Mouse (Mus musculus): ENCODE data around the gene Enc1. TPM values are rescaled to one million over a fixed set of nuclear protein-coding genes. Genes with fewer than 3 reads are reported as not detected.

Gene Enc1
- total and polyA plus RNA-seq, 3 experiments, result 3.7 to 7.0 (median 6.4) TPM

DNA sequence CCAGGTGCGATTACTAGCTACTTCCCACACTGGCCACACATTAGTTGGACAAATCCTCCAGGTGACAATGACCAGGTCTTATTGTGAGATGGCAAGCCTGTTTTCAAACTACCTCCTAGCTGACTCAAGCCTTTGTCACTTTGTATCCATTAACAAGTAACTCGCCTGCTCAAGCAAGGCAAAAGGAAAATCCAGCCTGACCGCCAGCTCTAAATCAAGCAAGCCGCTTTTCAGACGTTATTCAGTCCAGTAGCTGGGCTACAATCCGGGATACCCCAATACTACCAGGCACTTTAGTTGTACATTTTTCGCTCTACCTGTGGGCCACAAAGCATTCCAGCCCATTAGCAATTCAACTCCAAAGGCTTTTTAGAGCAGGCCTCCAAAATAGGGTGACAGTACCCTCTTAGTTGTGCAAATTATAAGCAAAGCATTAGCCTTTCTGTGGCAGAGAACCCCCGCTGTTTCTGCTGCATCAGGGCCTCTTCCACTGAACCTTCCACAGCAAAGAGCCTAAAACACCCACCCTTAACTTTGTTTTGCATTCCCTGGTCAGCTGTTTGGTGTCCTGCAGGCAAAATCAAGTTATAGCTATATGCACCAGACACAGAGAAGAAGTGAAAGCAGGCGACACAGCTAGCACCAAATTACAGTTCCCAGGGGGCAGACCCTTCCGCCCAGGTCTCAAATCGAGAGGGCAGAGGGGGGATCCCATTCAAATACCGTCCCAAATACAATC, 44.5 kb upstream of the Enc1 start:
- TF ChIP-seq JUN (IDR thresholded peaks at IDR 0.05; ENCODE audit: insufficient read depth, low read depth, low read length) (no peak), SMC3 (IDR thresholded peaks at IDR 0.05; ENCODE audit: low read depth, low read length) (no peak), ETS1 (conservative IDR thresholded peaks at IDR 0.05; ENCODE audit: low read depth, low read length) (peak; percentile 82), MAX (IDR thresholded peaks at IDR 0.05; ENCODE audit: low read length) (no peak), ZMIZ1 (IDR thresholded peaks at IDR 0.05; ENCODE audit: low read depth, low read length) (no peak), RAD21 (IDR thresholded peaks at IDR 0.05; ENCODE audit: low read depth, low read length) (no peak), CTCF (conservative IDR thresholded peaks at IDR 0.05 in 1 of 2, IDR thresholded peaks at IDR 0.05 in 1 of 2; ENCODE audit: low read depth in 2 of 2, low read length in 2 of 2) (no peak), SIN3A (IDR thresholded peaks at IDR 0.05; ENCODE audit: low read length) (peak; percentile 34; the same call in 1 of the 2 replicates), TCF12 (IDR thresholded peaks at IDR 0.05; ENCODE audit: low read depth, low read length) (peak; percentile 60; the same call in 1 of the 2 replicates), MAFK (IDR thresholded peaks at IDR 0.05; ENCODE audit: insufficient replicate concordance, low read length) (no peak), POLR2AphosphoS2 (IDR thresholded peaks at IDR 0.05; ENCODE audit: low read depth, low read length) (no peak), MEF2A (IDR thresholded peaks at IDR 0.05; ENCODE audit: borderline replicate concordance, low read depth, low read length) (peak; percentile 67; the same call in 1 of the 2 replicates), USF1 (IDR thresholded peaks at IDR 0.05; ENCODE audit: low read depth, low read length) (no peak), CHD2 (IDR thresholded peaks at IDR 0.05; ENCODE audit: low read length) (no peak), BHLHE40 (IDR thresholded peaks at IDR 0.05; ENCODE audit: low read depth, low read length) (peak; percentile 68), MAZ (IDR thresholded peaks at IDR 0.05; ENCODE audit: low read depth, low read length) (no peak), EP300 (IDR thresholded peaks at IDR 0.05; ENCODE audit: low read length) (peak; percentile 75), GABPA (IDR thresholded peaks at IDR 0.05; ENCODE audit: insufficient replicate concordance, low read depth, low read length) (no peak), JUND (conservative IDR thresholded peaks at IDR 0.05; ENCODE audit: low read depth, low read length) (no peak), IRF4 (IDR thresholded peaks at IDR 0.05; ENCODE audit: low read depth, low read length) (peak; percentile 96)
- no peak overlapping the region for H3K9ac ChIP-seq (ENCODE audit: insufficient read depth, low read depth)
- in situ Hi-C loops (cut with MboI; ENCODE audit: low pct_ligation_motif_present, low pct_unique_long_range_greater_than_20kb, low sequenced_read_pairs) (no loop called here), dilution Hi-C loops (cut with MboI; ENCODE audit: extremely low pct_ligation_motif_present, extremely low pct_unique_long_range_greater_than_20kb, low sequenced_read_pairs) (no loop called here)
- DNase-seq (ENCODE audit: extremely low read depth), result peak; percentile 87
- peak overlapping the region; percentile 82 for H3K4me2 ChIP-seq (ENCODE audit: insufficient read depth, low read depth, poor library complexity, severe bottlenecking)
- H3K36me3 ChIP-seq (replicated peaks in 1 of 2; ENCODE audit: control insufficient read depth in 1 of 2, insufficient read depth in 1 of 2, low read length in 1 of 2), result peaks cover 2 to 21% of the 10 kb centered on the region in 2 experiments
- peak overlapping the region; percentile 27 to 80 (median 69) for H3K4me3 ChIP-seq (replicated peaks in 1 of 3; ENCODE audit: low read depth in 2 of 3, low read length in 2 of 3, poor library complexity in 1 of 3)
- no peaks in the 10 kb centered on the region for H3K79me2 ChIP-seq (replicated peaks; ENCODE audit: control insufficient read depth, extremely low read depth, insufficient read depth, poor library complexity, severe bottlenecking)
- no peaks in the 10 kb centered on the region for H3K27me3 ChIP-seq (replicated peaks)
- no peaks in the 10 kb centered on the region for H3K9me3 ChIP-seq (replicated peaks; ENCODE audit: low read length)
- H3K4me1 ChIP-seq (ENCODE audit: control insufficient read depth in 1 of 2, insufficient read depth in 2 of 2), result peaks cover 7 to 25% of the 10 kb centered on the region in 2 experiments; a peak in 3 of 4 replicates
- no peak overlapping the region for H3K27ac ChIP-seq (ENCODE audit: insufficient read depth, low read depth)

DNA sequence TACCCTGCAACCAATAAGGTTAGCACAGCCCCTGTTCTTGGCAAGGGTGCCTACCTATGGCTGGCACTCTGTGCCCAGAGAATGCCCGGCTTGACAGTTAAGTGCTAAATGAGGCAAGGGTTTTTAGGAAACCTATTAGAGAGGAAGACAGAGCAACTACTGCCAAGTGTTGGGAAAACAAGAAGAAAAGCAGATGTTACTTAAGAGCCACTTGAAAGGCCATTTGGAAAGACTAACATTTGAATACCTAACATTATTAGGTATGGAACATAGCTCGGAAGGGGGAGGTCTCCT, 44.0 kb upstream of the Enc1 start:
- H3K4me2 ChIP-seq (ENCODE audit: insufficient read depth, low read depth, poor library complexity, severe bottlenecking), result peak overlapping the region; percentile 82
- no peak overlapping the region for H3K27ac ChIP-seq (ENCODE audit: insufficient read depth, low read depth)
- H3K27me3 ChIP-seq (replicated peaks), result no peaks in the 10 kb centered on the region
- peaks cover 7 to 25% of the 10 kb centered on the region in 2 experiments; a peak in 3 of 4 replicates for H3K4me1 ChIP-seq (ENCODE audit: control insufficient read depth in 1 of 2, insufficient read depth in 2 of 2)
- H3K79me2 ChIP-seq (replicated peaks; ENCODE audit: control insufficient read depth, extremely low read depth, insufficient read depth, poor library complexity, severe bottlenecking), result no peaks in the 10 kb centered on the region
- H3K9ac ChIP-seq (ENCODE audit: insufficient read depth, low read depth), result no peak overlapping the region; the same call in 1 of the 2 replicates
- dilution Hi-C loops (cut with MboI; ENCODE audit: extremely low pct_ligation_motif_present, extremely low pct_unique_long_range_greater_than_20kb, low sequenced_read_pairs) (no loop called here), in situ Hi-C loops (cut with MboI; ENCODE audit: low pct_ligation_motif_present, low pct_unique_long_range_greater_than_20kb, low sequenced_read_pairs) (no loop called here)
- no peaks in the 10 kb centered on the region for H3K9me3 ChIP-seq (replicated peaks; ENCODE audit: low read length)
- no peak for DNase-seq (ENCODE audit: extremely low read depth)
- H3K36me3 ChIP-seq (replicated peaks in 1 of 2; ENCODE audit: control insufficient read depth in 1 of 2, insufficient read depth in 1 of 2, low read length in 1 of 2), result peaks cover 2 to 17% of the 10 kb centered on the region in 2 experiments
- TF ChIP-seq TBP (conservative IDR thresholded peaks at IDR 0.05; ENCODE audit: low read depth, low read length), result 0 out of 2 replicates have a peak, but pooled peaks have one; percentile 14
- TF ChIP-seq JUND (conservative IDR thresholded peaks at IDR 0.05; ENCODE audit: low read depth, low read length), result no peak
- H3K4me3 ChIP-seq (replicated peaks in 1 of 3; ENCODE audit: low read depth in 2 of 3, low read length in 2 of 3, poor library complexity in 1 of 3), result peak overlapping the region; percentile 69 to 90 (median 80)

Measured in CH12.LX (cell line).